Mouse (Mus musculus): ENCODE results near the gene Nxf1.

DNA sequence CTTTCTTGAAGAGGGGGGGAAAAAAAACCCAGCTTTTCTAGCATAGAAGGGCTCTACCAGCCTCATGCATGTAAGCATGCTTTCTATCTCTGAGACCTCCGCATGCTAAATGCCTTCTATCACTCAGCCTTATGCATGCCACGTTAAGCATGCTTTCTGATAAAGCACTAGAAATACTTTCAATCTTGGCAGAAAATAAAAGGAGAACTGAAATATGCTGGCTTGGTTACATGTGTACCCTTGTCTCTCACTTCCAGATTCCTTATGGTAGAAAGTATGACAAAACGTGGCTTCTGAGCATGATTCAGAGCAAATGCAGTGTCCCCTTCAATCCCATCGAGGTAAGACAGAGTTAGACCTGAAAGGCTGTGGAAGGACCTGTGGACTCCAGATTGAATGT is 6.4 kb downstream of the Nxf1 start:
- TF ChIP-seq CTCF (conservative IDR thresholded peaks at IDR 0.05 in 1 of 2, IDR thresholded peaks at IDR 0.05 in 1 of 2; ENCODE audit: low read depth in 2 of 2, low read length in 2 of 2) (no peak), EP300 (IDR thresholded peaks at IDR 0.05; ENCODE audit: low read length) (peak; percentile 50; the same call in 1 of the 2 replicates), POLR2A (IDR thresholded peaks at IDR 0.05; ENCODE audit: low read depth, low read length) (no peak), SIN3A (IDR thresholded peaks at IDR 0.05; ENCODE audit: low read length) (no peak), ZKSCAN1 (IDR thresholded peaks at IDR 0.05; ENCODE audit: borderline replicate concordance, low read depth, low read length) (no peak), NELFE (IDR thresholded peaks at IDR 0.05; ENCODE audit: low read depth, low read length) (no peak), USF1 (IDR thresholded peaks at IDR 0.05; ENCODE audit: low read depth, low read length) (no peak), USF2 (conservative IDR thresholded peaks at IDR 0.05; ENCODE audit: low read depth, low read length) (no peak)

Data from CH12.LX (cell line).